Mouse (Mus musculus) splenic B cell, adult 2 months (primary cell): ENCODE results near the gene Car9.
"Not testable (repeated sequence)": the region's sequence is repeated elsewhere in the genome, so short reads cannot be mapped to it uniquely, and the experiment has no call there.

Source experiments
- DNase-seq: peaks from one replicate; pipeline ENCODE4 v3.0.0-alpha.2; 2011; ENCODE audit warnings: low read depth, low spot score
- H3K27me3 ChIP-seq: 2 replicates; pipeline ENCODE4 v1.6.1; 2012; ENCODE audit warnings: mild to moderate bottlenecking, low read length, moderate library complexity, mixed read lengths; ENCODE audit not compliant: control insufficient read depth, poor library complexity, insufficient read depth, severe bottlenecking
- H3K36me3 ChIP-seq: 2 replicates; pipeline ENCODE4 v1.6.1; 2012; ENCODE audit warnings: mild to moderate bottlenecking, low read length, moderate library complexity, mixed read lengths; ENCODE audit not compliant: control insufficient read depth, poor library complexity, insufficient read depth, severe bottlenecking

The Car9 gene

GRCm38 (mm10) chr4:43483535-43484091 lies 23.2 kb upstream of the Car9 start, which contains the start of gene Sit1:
TSS of gene Sit1 (minus strand) at chr4:43483734.
- Histone ChIP-seq H3K36me3 (no peaks in the 10 kb centered on the region), H3K27me3 (no peaks in the 10 kb centered on the region)
- peak; percentile 55 for DNase-seq

- not testable (repeated sequence) for H3K27me3 ChIP-seq, H3K36me3 ChIP-seq
- DNase-seq = peak; percentile 47
These were observed 21.1 kb upstream of the Car9 start for GRCm38 (mm10) chr4:43485666-43486065.

GRCm38 (mm10) chr4:43489611-43490010 lies 17.2 kb upstream of the Car9 start:
- no peaks in the 10 kb centered on the region for H3K27me3 ChIP-seq

DNA sequence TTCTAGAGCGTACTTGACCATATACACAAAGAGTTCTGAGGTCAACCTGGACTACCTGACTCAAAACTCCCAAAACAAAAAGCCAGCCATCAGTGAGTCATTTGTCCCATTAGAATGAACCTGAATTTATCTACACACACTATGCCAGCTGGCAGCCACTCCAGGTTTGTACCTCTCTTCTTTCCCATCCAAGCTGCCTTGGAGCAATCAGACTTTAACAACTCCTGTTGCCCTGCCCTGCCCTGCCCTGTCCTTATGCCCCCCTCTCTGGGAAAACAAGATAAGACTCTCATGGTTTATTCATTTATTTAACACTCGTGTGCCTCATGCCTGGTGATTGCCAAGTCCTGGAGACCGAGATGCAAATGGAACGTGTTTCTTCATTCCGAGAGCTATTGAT lies 16.0 kb upstream of the Car9 start:
- H3K27me3 ChIP-seq = no peaks in the 10 kb centered on the region
- H3K36me3 ChIP-seq = no peaks in the 10 kb centered on the region
- DNase-seq = no peak

More at GRCm38 (mm10) chr4:43489611-43490010, 17.2 kb upstream of the Car9 start:
- DNase-seq = no peak
- no peaks in the 10 kb centered on the region for H3K36me3 ChIP-seq

- H3K36me3 ChIP-seq = no peaks in the 10 kb centered on the region
- no peaks in the 10 kb centered on the region for H3K27me3 ChIP-seq
- DNase-seq = peak; percentile 77
These were observed 14.5 kb upstream of the Car9 start for GRCm38 (mm10) chr4:43492101-43492820.

DNA sequence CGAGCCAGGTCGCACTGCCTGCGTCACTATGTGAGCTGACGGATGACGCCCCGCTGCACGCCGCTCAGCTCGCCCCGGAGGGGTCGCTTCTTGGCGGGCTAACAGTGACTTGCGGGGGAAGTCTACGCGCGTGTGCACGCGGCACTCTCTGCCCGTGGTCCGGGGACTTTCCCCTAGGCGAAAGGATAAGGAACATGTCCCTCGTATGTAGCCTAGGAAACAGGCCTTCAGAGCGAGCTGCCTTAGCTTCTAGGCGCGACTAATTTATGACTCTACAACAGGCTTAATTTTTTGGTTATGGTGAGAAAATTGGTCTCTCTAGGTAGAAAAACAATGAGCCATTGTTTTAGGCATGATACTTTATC lies 14.0 kb upstream of the Car9 start, which contains the start of gene Ccdc107:
TSS of gene Ccdc107 (plus strand) at position 80 of the 365 bp plus-strand sequence.
- DNase-seq = peak; percentile 98
- no peaks in the 10 kb centered on the region for H3K36me3 ChIP-seq
- H3K27me3 ChIP-seq = no peaks in the 10 kb centered on the region

DNA sequence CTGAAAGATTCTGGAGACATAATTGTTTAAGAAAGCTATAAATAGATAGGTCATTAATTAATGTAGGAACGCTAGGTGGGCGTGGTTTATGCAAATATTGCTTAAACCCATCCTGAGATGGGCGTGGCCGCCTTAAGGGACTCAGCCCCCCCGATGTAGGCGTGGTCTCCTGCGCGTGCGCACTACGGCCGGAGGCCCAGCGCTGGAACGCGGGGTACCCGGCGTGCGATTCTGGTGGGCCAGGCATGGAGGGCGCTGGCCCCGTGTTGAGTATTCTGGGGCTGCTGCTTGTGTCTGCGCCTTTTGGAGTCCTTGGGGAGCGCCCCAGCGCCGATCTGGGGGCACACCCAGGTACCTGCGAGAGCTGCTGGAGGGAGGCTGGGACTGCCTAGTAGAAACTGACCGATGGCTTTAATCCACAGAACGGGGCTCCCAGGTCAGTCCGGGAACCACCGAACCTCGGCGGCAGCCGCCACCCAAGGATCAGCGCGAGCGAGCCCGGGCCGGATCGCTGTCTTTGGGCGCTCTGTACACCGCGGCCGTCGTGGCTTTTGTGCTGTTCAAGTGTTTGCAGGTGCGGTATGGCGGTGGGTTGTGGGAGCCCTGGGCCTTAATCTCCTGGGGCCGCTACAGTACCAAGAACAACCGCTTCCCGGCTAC lies 13.4 kb upstream of the Car9 start:
- Histone ChIP-seq H3K27me3 (no peaks in the 10 kb centered on the region), H3K36me3 (no peaks in the 10 kb centered on the region)
- peak; percentile 97 for DNase-seq

DNA sequence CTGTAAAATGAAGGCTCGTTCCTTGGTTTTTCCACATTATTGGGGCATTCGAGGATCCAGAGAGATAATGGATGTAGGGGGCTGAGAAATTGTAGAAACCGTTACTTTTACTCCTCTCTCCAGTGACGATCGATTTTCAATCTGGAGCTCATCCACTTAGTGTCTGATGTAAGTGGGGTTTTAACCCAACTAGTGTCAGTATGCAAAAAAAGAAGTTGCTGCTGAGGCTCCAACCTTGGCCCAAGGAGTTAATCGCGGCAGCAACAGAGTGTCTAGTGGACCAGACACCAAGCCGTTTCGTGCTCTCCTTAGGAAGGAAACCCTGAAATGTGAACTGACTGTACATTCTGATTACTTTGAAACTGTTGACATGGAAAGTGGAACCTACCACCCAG lies 12.9 kb upstream of the Car9 start:
- peak; percentile 33 for DNase-seq
- no peaks in the 10 kb centered on the region for H3K27me3 ChIP-seq
- H3K36me3 ChIP-seq = no peaks in the 10 kb centered on the region

- no peaks in the 10 kb centered on the region for H3K36me3 ChIP-seq
- no peak for DNase-seq
- no peaks in the 10 kb centered on the region for H3K27me3 ChIP-seq
These were observed 10.2 kb upstream of the Car9 start for GRCm38 (mm10) chr4:43496587-43496986.

DNA sequence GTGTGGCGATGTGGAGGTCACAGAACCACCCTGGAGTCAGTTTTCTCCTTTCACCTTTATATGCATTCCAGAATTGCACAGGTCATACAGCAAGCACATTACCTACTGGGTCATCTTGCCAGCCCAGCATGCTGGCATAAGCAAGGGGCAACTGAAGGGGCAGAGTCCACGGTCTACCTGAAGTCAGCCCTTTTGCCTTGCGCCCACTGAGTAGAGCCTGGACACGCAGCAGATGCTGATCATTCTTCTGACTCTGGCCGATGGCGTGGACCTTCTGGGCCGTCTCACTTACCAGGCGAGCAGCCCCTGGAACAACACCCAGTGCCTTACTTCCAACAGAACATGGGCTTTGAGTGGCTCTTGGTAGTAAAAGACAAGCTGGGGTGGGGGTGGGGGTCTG lies 9.4 kb upstream of the Car9 start:
- DNase-seq = no peak
- no peaks in the 10 kb centered on the region for H3K27me3 ChIP-seq
- no peaks in the 10 kb centered on the region for H3K36me3 ChIP-seq

GRCm38 (mm10) chr4:43497946-43498345 lies 8.8 kb upstream of the Car9 start:
- DNase-seq = no peak
- no peaks in the 10 kb centered on the region for H3K36me3 ChIP-seq
- no peaks in the 10 kb centered on the region for H3K27me3 ChIP-seq

DNA sequence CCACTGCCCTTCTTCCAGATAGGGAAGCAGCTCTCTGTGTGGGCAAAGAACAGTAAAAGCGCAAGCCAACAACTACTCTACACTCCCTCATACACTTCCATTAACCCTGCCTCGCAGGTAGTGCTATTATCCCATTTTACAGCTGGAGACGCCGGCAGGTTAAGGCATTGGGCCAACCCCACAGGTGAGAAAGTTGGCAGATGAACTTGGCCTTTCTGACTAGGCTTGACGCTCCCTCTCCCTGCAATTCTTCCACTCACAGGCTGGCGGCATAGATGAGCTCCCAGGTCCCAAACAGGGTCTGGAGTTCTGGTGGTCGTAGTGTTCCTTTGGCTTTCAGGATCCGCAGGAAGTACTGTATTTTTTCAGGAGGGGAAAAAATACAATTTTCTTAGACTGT lies 7.8 kb upstream of the Car9 start:
- Histone ChIP-seq H3K36me3 (no peaks in the 10 kb centered on the region), H3K27me3 (no peaks in the 10 kb centered on the region)
- peak; percentile 45 for DNase-seq

GRCm38 (mm10) chr4:43499407-43500333 lies 7.1 kb upstream of the Car9 start, which contains the start of gene Arhgef39:
TSS of gene Arhgef39 (minus strand) at chr4:43499695.
- H3K36me3 ChIP-seq = no peaks in the 10 kb centered on the region
- H3K27me3 ChIP-seq = no peaks in the 10 kb centered on the region
- peak; percentile 64 for DNase-seq

DNA sequence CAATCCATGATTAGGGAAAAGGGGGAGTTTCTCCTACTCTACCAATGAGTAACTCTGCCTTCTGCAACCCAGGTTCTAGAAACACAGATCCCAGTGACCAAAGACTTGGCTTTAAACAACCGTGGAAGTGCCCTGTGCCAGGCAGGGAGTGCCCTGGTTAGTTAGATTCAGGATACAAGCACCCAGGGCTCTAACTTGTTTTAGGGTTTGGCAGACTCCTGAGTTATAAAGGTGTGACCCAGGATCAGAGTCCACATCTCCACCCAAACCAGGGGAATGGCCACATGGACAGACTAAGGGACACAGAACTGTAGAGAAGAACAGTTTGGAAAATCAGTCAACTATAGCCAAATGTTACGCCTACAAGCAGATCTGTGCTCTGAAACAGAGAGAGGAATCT lies 3.7 kb upstream of the Car9 start:
- no peaks in the 10 kb centered on the region for H3K27me3 ChIP-seq
- H3K36me3 ChIP-seq = no peaks in the 10 kb centered on the region
- no peak for DNase-seq
